Mouse (Mus musculus) C2C12 (cell line): ENCODE results near the gene Ocrl. TPM values are rescaled to one million over a fixed set of nuclear protein-coding genes. Genes with fewer than 3 reads are reported as not detected.

ENCODE experiments used
- H3K27me3 ChIP-seq: one replicate; pipeline ENCODE4 v1.6.1; 2011; ENCODE audit not compliant: control insufficient read depth, insufficient read depth, insufficient read length
- H3K36me3 ChIP-seq: one replicate; pipeline ENCODE4 v1.6.1; 2011; ENCODE audit not compliant: control insufficient read depth, insufficient read depth
- H3K4me3 ChIP-seq: one replicate; pipeline ENCODE4 v1.5.1; 2011; ENCODE audit warnings: mild to moderate bottlenecking, control low read depth; ENCODE audit not compliant: poor library complexity, insufficient read depth, severe bottlenecking
- H3K79me2 ChIP-seq: one replicate; pipeline ENCODE4 v1.6.1; 2011; ENCODE audit not compliant: control insufficient read depth, insufficient read depth
- H3K79me3 ChIP-seq: one replicate; pipeline ENCODE4 v1.6.1; 2011; ENCODE audit warnings: low read depth, control low read depth
- H3ac ChIP-seq: one replicate; pipeline ENCODE3; 2011; ENCODE audit warnings: low read depth; ENCODE audit not compliant: control insufficient read depth, insufficient read length
- CEBPB ChIP-seq: IDR thresholded peaks from one replicate; pipeline ENCODE4 v1.6.1; 2011; ENCODE audit warnings: low read depth, mild to moderate bottlenecking, control low read depth, moderate library complexity
- CTCF ChIP-seq: IDR thresholded peaks from one replicate; pipeline ENCODE4 v1.5.1; 2011; ENCODE audit not compliant: control insufficient read depth, insufficient read depth, insufficient read length
- FOSL1 ChIP-seq: IDR thresholded peaks from one replicate; pipeline ENCODE4 v1.8.0; 2011; ENCODE audit warnings: mild to moderate bottlenecking, low read length; ENCODE audit not compliant: poor library complexity, insufficient read depth, severe bottlenecking
- MAX ChIP-seq: IDR thresholded peaks from one replicate; pipeline ENCODE4 v1.6.1; 2011; ENCODE audit warnings: mild to moderate bottlenecking, control low read depth
- MYOD1 ChIP-seq: IDR thresholded peaks from one replicate; pipeline ENCODE4 v1.6.1; 2011; ENCODE audit warnings: low read depth; ENCODE audit not compliant: control insufficient read depth, insufficient read length
- MYOG ChIP-seq: IDR thresholded peaks from one replicate; pipeline ENCODE4 v1.6.1; 2011; ENCODE audit not compliant: control insufficient read depth, insufficient read length; ENCODE audit errors: extremely low read depth
- USF1 ChIP-seq: IDR thresholded peaks from one replicate; pipeline ENCODE4 v1.6.1; 2011; ENCODE audit warnings: low read depth, mild to moderate bottlenecking, control low read depth, moderate library complexity
- polyA plus RNA-seq: library from polyadenylated mRNA; unstranded; fragments of >200 nt; fragmentation: generic; extraction: Trizol; gene quantifications from one replicate; pipeline ENCODE4 v1.2.1, GENCODE M21; 2012; ENCODE audit warnings: missing spikeins

The Ocrl gene
- polyA plus RNA-seq, 1 experiment = 4.8 TPM

GRCm38 (mm10) chrX:47988024-47988423, 75.8 kb downstream of the Ocrl start:
- H3K36me3 ChIP-seq = no peaks in the 10 kb centered on the region
- TF ChIP-seq USF1 (no peak), CEBPB (peak; percentile 90)
- no peaks in the 10 kb centered on the region for H3K27me3 ChIP-seq
- no peaks in the 10 kb centered on the region for H3K79me2 ChIP-seq
- H3K4me3 ChIP-seq = no peak overlapping the region
- no peak overlapping the region for H3ac ChIP-seq
- no peaks in the 10 kb centered on the region for H3K79me3 ChIP-seq

- no peak for TF ChIP-seq MYOD1
- no peak for TF ChIP-seq CEBPB
- TF ChIP-seq MYOG = no peak
- peak; percentile 29 for TF ChIP-seq CTCF
- no peak for TF ChIP-seq MAX
- no peaks in the 10 kb centered on the region for H3K27me3 ChIP-seq
- H3K36me3 ChIP-seq = no peaks in the 10 kb centered on the region
- no peaks in the 10 kb centered on the region for H3K79me3 ChIP-seq
- H3ac ChIP-seq = no peak overlapping the region
- H3K79me2 ChIP-seq = no peaks in the 10 kb centered on the region
- no peak overlapping the region for H3K4me3 ChIP-seq
These were observed 80.4 kb downstream of the Ocrl start for GRCm38 (mm10) chrX:47992606-47993005.

- no peaks in the 10 kb centered on the region for H3K79me3 ChIP-seq
- H3K36me3 ChIP-seq = no peaks in the 10 kb centered on the region
- no peaks in the 10 kb centered on the region for H3K27me3 ChIP-seq
- no peaks in the 10 kb centered on the region for H3K79me2 ChIP-seq
- no peak overlapping the region for H3ac ChIP-seq
- H3K4me3 ChIP-seq = no peak overlapping the region
- TF ChIP-seq CTCF (no peak), MAX (no peak), FOSL1 (no peak), CEBPB (no peak), MYOD1 (no peak), MYOG (no peak), USF1 (no peak)
These were observed 86.2 kb downstream of the Ocrl start for GRCm38 (mm10) chrX:47998412-47998811.

GRCm38 (mm10) chrX:48001151-48001550, 89.0 kb downstream of the Ocrl start:
- Histone ChIP-seq H3K36me3 (no peaks in the 10 kb centered on the region), H3K79me2 (no peaks in the 10 kb centered on the region)
- TF ChIP-seq MYOD1 (no peak), MYOG (no peak), CTCF (no peak), MAX (no peak), CEBPB (no peak), FOSL1 (no peak), USF1 (no peak)

GRCm38 (mm10) chrX:48004786-48005185, 92.6 kb downstream of the Ocrl start:
- Histone ChIP-seq H3K79me3 (no peaks in the 10 kb centered on the region), H3K4me3 (no peak overlapping the region), H3ac (no peak overlapping the region), H3K27me3 (no peaks in the 10 kb centered on the region), H3K79me2 (no peaks in the 10 kb centered on the region), H3K36me3 (no peaks in the 10 kb centered on the region)
- TF ChIP-seq MAX (no peak), MYOD1 (no peak), CEBPB (no peak), MYOG (no peak), USF1 (no peak), FOSL1 (no peak), CTCF (no peak)

More at GRCm38 (mm10) chrX:48001151-48001550, 89.0 kb downstream of the Ocrl start:
- no peaks in the 10 kb centered on the region for H3K79me3 ChIP-seq
- H3K27me3 ChIP-seq = no peaks in the 10 kb centered on the region
- H3K4me3 ChIP-seq = no peak overlapping the region
- H3ac ChIP-seq = no peak overlapping the region

- Histone ChIP-seq H3K4me3 (no peak overlapping the region), H3K79me2 (no peaks in the 10 kb centered on the region), H3K79me3 (no peaks in the 10 kb centered on the region), H3K36me3 (no peaks in the 10 kb centered on the region), H3ac (no peak overlapping the region), H3K27me3 (no peaks in the 10 kb centered on the region)
- TF ChIP-seq MAX = no peak
- no peak for TF ChIP-seq USF1
- TF ChIP-seq CEBPB = no peak
- TF ChIP-seq FOSL1 = no peak
- TF ChIP-seq MYOG = no peak
- no peak for TF ChIP-seq CTCF
- no peak for TF ChIP-seq MYOD1
These were observed 93.9 kb downstream of the Ocrl start for GRCm38 (mm10) chrX:48006062-48006461.
